Mouse (Mus musculus) midbrain, embryonic 10.5 days (tissue): ENCODE data around the gene Gatb. TPM values are rescaled to one million over a fixed set of nuclear protein-coding genes. Genes with fewer than 3 reads are reported as not detected.
"Not testable (repeated sequence)": the region's sequence is repeated elsewhere in the genome, so short reads cannot be mapped to it uniquely, and the experiment has no call there.

Source experiments
- DNase-seq: peaks from one replicate; pipeline ENCODE4 v3.0.0-alpha.2; 2017; ENCODE audit warnings: low spot score
- H3K27ac ChIP-seq: fragments of 300-500 bp; sonication (generic); replicated peaks from 2 replicates; pipeline ENCODE4 v1.5.1; 2016; ENCODE audit warnings: mild to moderate bottlenecking
- H3K27me3 ChIP-seq: fragments of 300-500 bp; sonication (generic); 2 replicates; pipeline ENCODE4 v1.6.1; 2016; ENCODE audit warnings: low read depth, mild to moderate bottlenecking; ENCODE audit not compliant: poor library complexity, severe bottlenecking
- H3K36me3 ChIP-seq: fragments of 300-500 bp; sonication (generic); 2 replicates; pipeline ENCODE4 v1.6.1; 2016; ENCODE audit warnings: mild to moderate bottlenecking, moderate library complexity
- H3K4me1 ChIP-seq: fragments of 300-500 bp; sonication (generic); 2 replicates; pipeline ENCODE4 v1.6.1; 2016
- H3K4me3 ChIP-seq: fragments of 300-500 bp; sonication (generic); 2 replicates; pipeline ENCODE4 v1.5.1; 2016; ENCODE audit warnings: mild to moderate bottlenecking, moderate library complexity
- H3K9me3 ChIP-seq: fragments of 300-500 bp; sonication (generic); replicated peaks from 2 replicates; pipeline ENCODE4 v1.6.1; 2016; ENCODE audit warnings: mild to moderate bottlenecking
- WGBS: fragments of 180-500 bp; shearing (Covaris S2); methylation state at CpG from one replicate; pipeline ENCODE4 v1.1.7; 2016; 5-methylcytosine and 5-hydroxymethylcytosine counted together
- polyA plus RNA-seq: library from polyadenylated mRNA; unstranded; fragments of >200 nt; fragmentation: Nextera tagmentation; extraction: Ambion mirVana; gene quantifications from 2 replicates; pipeline ENCODE4 v1.2.1, GENCODE M21; 2016

Gene Gatb
- polyA plus RNA-seq, 1 experiment from 2014 or later: 26.0 TPM

GRCm38 (mm10) chr3:85572502-85572901, 1.4 kb upstream of the Gatb start:
- not testable (repeated sequence) for DNase-seq, H3K36me3 ChIP-seq, H3K27me3 ChIP-seq, H3K4me1 ChIP-seq, H3K9me3 ChIP-seq, H3K4me3 ChIP-seq, H3K27ac ChIP-seq
- WGBS: 92% methylated on average over 8 of the region's 8 CpGs

GRCm38 (mm10) chr3:85573216-85573863, 579 bp upstream of the Gatb start:
- H3K9me3 ChIP-seq: no peaks in the 10 kb centered on the region
- H3K4me3 ChIP-seq: peak overlapping the region; percentile 84
- DNase-seq: no peak
- H3K27ac ChIP-seq: peak overlapping the region; percentile 92
- no peaks in the 10 kb centered on the region for H3K27me3 ChIP-seq
- WGBS: 24% methylated on average over 6 of the region's 6 CpGs
- H3K4me1 ChIP-seq: peaks cover 6% of the 10 kb centered on the region
- no peaks in the 10 kb centered on the region for H3K36me3 ChIP-seq

- H3K27me3 ChIP-seq: no peaks in the 10 kb centered on the region
- DNase-seq: no peak
- H3K4me1 ChIP-seq: no peaks in the 10 kb centered on the region
- H3K4me3 ChIP-seq: no peak overlapping the region
- 83% methylated on average over 2 of the region's 2 CpGs for WGBS
- no peaks in the 10 kb centered on the region for H3K36me3 ChIP-seq
- H3K9me3 ChIP-seq: no peaks in the 10 kb centered on the region
- H3K27ac ChIP-seq: no peak overlapping the region
Measured at GRCm38 (mm10) chr3:85582726-85583125, 8.8 kb downstream of the Gatb start.

GRCm38 (mm10) chr3:85583194-85583593, 9.3 kb downstream of the Gatb start:
- 88% methylated on average over 5 of the region's 5 CpGs for WGBS
- no peaks in the 10 kb centered on the region for H3K36me3 ChIP-seq
- H3K4me1 ChIP-seq: no peaks in the 10 kb centered on the region
- H3K9me3 ChIP-seq: no peaks in the 10 kb centered on the region
- no peak overlapping the region for H3K27ac ChIP-seq
- no peaks in the 10 kb centered on the region for H3K27me3 ChIP-seq
- DNase-seq: no peak
- H3K4me3 ChIP-seq: no peak overlapping the region

GRCm38 (mm10) chr3:85584966-85585365, 11.0 kb downstream of the Gatb start:
- no peaks in the 10 kb centered on the region for H3K4me1 ChIP-seq
- H3K36me3 ChIP-seq: no peaks in the 10 kb centered on the region
- no peak overlapping the region for H3K4me3 ChIP-seq
- no peaks in the 10 kb centered on the region for H3K27me3 ChIP-seq
- H3K27ac ChIP-seq: no peak overlapping the region
- H3K9me3 ChIP-seq: no peaks in the 10 kb centered on the region
- DNase-seq: no peak
- 84% methylated on average over 4 of the region's 4 CpGs for WGBS

- H3K36me3 ChIP-seq: no peaks in the 10 kb centered on the region
- H3K9me3 ChIP-seq: no peaks in the 10 kb centered on the region
- H3K27me3 ChIP-seq: no peaks in the 10 kb centered on the region
- H3K4me3 ChIP-seq: no peak overlapping the region
- 80% methylated on average over 2 of the region's 2 CpGs for WGBS
- H3K4me1 ChIP-seq: no peaks in the 10 kb centered on the region
- no peak for DNase-seq
- H3K27ac ChIP-seq: no peak overlapping the region
Measured at GRCm38 (mm10) chr3:85588701-85589100, 14.8 kb downstream of the Gatb start.

GRCm38 (mm10) chr3:85590090-85590754, 16.3 kb downstream of the Gatb start:
- 92% methylated on average over 3 of the region's 3 CpGs for WGBS
- no peak overlapping the region for H3K4me3 ChIP-seq
- H3K27me3 ChIP-seq: no peaks in the 10 kb centered on the region
- H3K4me1 ChIP-seq: no peaks in the 10 kb centered on the region
- no peak overlapping the region for H3K27ac ChIP-seq
- H3K36me3 ChIP-seq: no peaks in the 10 kb centered on the region
- DNase-seq: no peak
- H3K9me3 ChIP-seq: no peaks in the 10 kb centered on the region

GRCm38 (mm10) chr3:85592067-85592466, 18.1 kb downstream of the Gatb start:
- no peak overlapping the region for H3K27ac ChIP-seq
- H3K9me3 ChIP-seq: no peaks in the 10 kb centered on the region
- DNase-seq: no peak
- H3K36me3 ChIP-seq: no peaks in the 10 kb centered on the region
- H3K4me1 ChIP-seq: no peaks in the 10 kb centered on the region
- WGBS: 81% methylated on average over 4 of the region's 4 CpGs
- H3K4me3 ChIP-seq: no peak overlapping the region
- no peaks in the 10 kb centered on the region for H3K27me3 ChIP-seq

GRCm38 (mm10) chr3:85592640-85593252, 18.8 kb downstream of the Gatb start:
- H3K27me3 ChIP-seq: no peaks in the 10 kb centered on the region
- DNase-seq: no peak
- no peaks in the 10 kb centered on the region for H3K9me3 ChIP-seq
- no peaks in the 10 kb centered on the region for H3K36me3 ChIP-seq
- no peak overlapping the region for H3K4me3 ChIP-seq
- H3K4me1 ChIP-seq: no peaks in the 10 kb centered on the region
- no peak overlapping the region for H3K27ac ChIP-seq
- WGBS: 91% methylated on average over 5 of the region's 5 CpGs

GRCm38 (mm10) chr3:85594452-85594851, 20.5 kb downstream of the Gatb start:
- no peak for DNase-seq
- no peak overlapping the region for H3K27ac ChIP-seq
- no peaks in the 10 kb centered on the region for H3K4me1 ChIP-seq
- H3K9me3 ChIP-seq: no peaks in the 10 kb centered on the region
- H3K36me3 ChIP-seq: no peaks in the 10 kb centered on the region
- no peak overlapping the region for H3K4me3 ChIP-seq
- WGBS: 80% methylated on average over 3 of the region's 3 CpGs
- H3K27me3 ChIP-seq: no peaks in the 10 kb centered on the region

- Histone ChIP-seq H3K9me3 (no peaks in the 10 kb centered on the region), H3K27me3 (no peaks in the 10 kb centered on the region), H3K4me3 (no peak overlapping the region), H3K36me3 (peaks cover under 1% of the 10 kb centered on the region; the same call in 1 of the 2 replicates), H3K4me1 (peaks cover 9% of the 10 kb centered on the region; the same call in 1 of the 2 replicates), H3K27ac (no peak overlapping the region)
- no peak for DNase-seq
- 91% methylated on average over 3 of the region's 3 CpGs for WGBS
Measured at GRCm38 (mm10) chr3:85599526-85599925, 25.6 kb downstream of the Gatb start.

GRCm38 (mm10) chr3:85601841-85602305, 28.0 kb downstream of the Gatb start:
- peaks cover 8% of the 10 kb centered on the region; the same call in 1 of the 2 replicates for H3K36me3 ChIP-seq
- DNase-seq: no peak
- no peaks in the 10 kb centered on the region for H3K9me3 ChIP-seq
- no peak overlapping the region for H3K27ac ChIP-seq
- WGBS: 72% methylated on average over 3 of the region's 3 CpGs
- peaks cover 9% of the 10 kb centered on the region; the same call in 1 of the 2 replicates for H3K4me1 ChIP-seq
- H3K27me3 ChIP-seq: no peaks in the 10 kb centered on the region
- H3K4me3 ChIP-seq: no peak overlapping the region

- H3K4me1 ChIP-seq: peaks cover 9% of the 10 kb centered on the region; the same call in 1 of the 2 replicates
- H3K9me3 ChIP-seq: no peaks in the 10 kb centered on the region
- H3K36me3 ChIP-seq: peaks cover 8% of the 10 kb centered on the region; the same call in 1 of the 2 replicates
- H3K27ac ChIP-seq: no peak overlapping the region
- no peak overlapping the region for H3K4me3 ChIP-seq
- no peak for DNase-seq
- H3K27me3 ChIP-seq: no peaks in the 10 kb centered on the region
- 88% methylated on average over 1 of the region's 1 CpGs for WGBS
Measured at GRCm38 (mm10) chr3:85603811-85604210, 29.9 kb downstream of the Gatb start.
